Mouse (Mus musculus) CH12.LX (cell line): ENCODE data around the gene Sptbn1. TPM values are rescaled to one million over a fixed set of nuclear protein-coding genes. Genes with fewer than 3 reads are reported as not detected.
A peak's percentile ranks its signal among the peaks of the same experiment; 100 is the strongest.

Source experiments
- DNase-seq: peaks from one replicate; pipeline ENCODE4 v3.0.0-alpha.2; 2013; ENCODE audit errors: extremely low read depth
- H3K27ac ChIP-seq: 2 replicates; pipeline ENCODE4 v1.5.1; 2012; ENCODE audit warnings: low read depth, mild to moderate bottlenecking, control low read depth, moderate library complexity; ENCODE audit not compliant: insufficient read depth
- H3K27me3 ChIP-seq: replicated peaks from 2 replicates; pipeline ENCODE3; 2012; ENCODE audit warnings: inconsistent platforms
- H3K36me3 ChIP-seq, 2 experiments: replicated peaks in 1 of 2; 2 replicates each; pipeline versions ENCODE3 to v1.6.1; 2012; ENCODE audit warnings: inconsistent platforms in 1 of 2, low read length in 1 of 2, mild to moderate bottlenecking in 1 of 2, mixed read lengths in 1 of 2, moderate library complexity in 1 of 2; ENCODE audit not compliant: control insufficient read depth in 1 of 2, insufficient read depth in 1 of 2
- H3K4me1 ChIP-seq, 2 experiments: 2 replicates each; pipeline ENCODE4 v1.6.1; 2012; ENCODE audit warnings: inconsistent platforms in 1 of 2, moderate library complexity in 1 of 2; ENCODE audit not compliant: insufficient read depth in 2 of 2, control insufficient read depth in 1 of 2
- H3K4me2 ChIP-seq: 2 replicates; pipeline ENCODE4 v1.6.1; 2012; ENCODE audit warnings: low read depth, mild to moderate bottlenecking, control low read depth; ENCODE audit not compliant: poor library complexity, insufficient read depth, severe bottlenecking
- H3K4me3 ChIP-seq, 3 experiments: fragments of 150-350 bp in 1 of 3; sonication (generic) in 1 of 3; replicated peaks in 1 of 3; 2 replicates each; pipeline versions ENCODE3 to v1.5.1; 2011 to 2012; ENCODE audit warnings: low read depth in 2 of 3, low read length in 2 of 3, mild to moderate bottlenecking in 2 of 3, moderate library complexity in 2 of 3, control low read depth in 1 of 3, improper control_type of control experiment in 1 of 3, inconsistent platforms in 1 of 3, mixed read lengths in 1 of 3; ENCODE audit not compliant: poor library complexity in 1 of 3
- H3K79me2 ChIP-seq: replicated peaks from 2 replicates; pipeline ENCODE4 v1.6.1; 2012; ENCODE audit warnings: mild to moderate bottlenecking, moderate library complexity; ENCODE audit not compliant: control insufficient read depth, poor library complexity, insufficient read depth, severe bottlenecking; ENCODE audit errors: extremely low read depth
- H3K9ac ChIP-seq: 2 replicates; pipeline ENCODE4 v1.6.1; 2012; ENCODE audit warnings: low read depth, mild to moderate bottlenecking, control low read depth, moderate library complexity; ENCODE audit not compliant: insufficient read depth
- H3K9me3 ChIP-seq: replicated peaks from 2 replicates; pipeline ENCODE3; 2012; ENCODE audit warnings: low read length, inconsistent platforms, mixed read lengths
- BHLHE40 ChIP-seq: IDR thresholded peaks from 2 replicates; pipeline ENCODE4 v1.6.1; 2011; ENCODE audit warnings: mild to moderate bottlenecking, low read depth, low read length, improper control_type of control experiment
- CHD1 ChIP-seq: IDR thresholded peaks from 2 replicates; pipeline ENCODE4 v1.6.1; 2012; ENCODE audit warnings: low read depth, low read length, improper control_type of control experiment, inconsistent platforms
- CHD2 ChIP-seq: IDR thresholded peaks from 2 replicates; pipeline ENCODE4 v1.6.1; 2011; ENCODE audit warnings: low read length, improper control_type of control experiment
- CTCF ChIP-seq, 2 experiments: IDR thresholded peaks in 1 of 2; conservative IDR thresholded peaks in 1 of 2; 2 replicates each; pipeline ENCODE4 v1.5.1; 2011 to 2012; ENCODE audit warnings: low read depth in 2 of 2, low read length in 2 of 2, improper control_type of control experiment in 1 of 2, inconsistent platforms in 1 of 2, mild to moderate bottlenecking in 1 of 2, moderate library complexity in 1 of 2
- E2F4 ChIP-seq: IDR thresholded peaks from 2 replicates; pipeline ENCODE4 v1.6.1; 2011; ENCODE audit warnings: low read depth, low read length, improper control_type of control experiment; ENCODE audit not compliant: insufficient replicate concordance
- ELF1 ChIP-seq: IDR thresholded peaks from 2 replicates; pipeline ENCODE4 v1.6.1; 2014; ENCODE audit warnings: low read depth, mild to moderate bottlenecking, inconsistent platforms, low read length, improper control_type of control experiment
- EP300 ChIP-seq: IDR thresholded peaks from 2 replicates; pipeline ENCODE4 v1.6.1; 2011; ENCODE audit warnings: low read length, improper control_type of control experiment
- GABPA ChIP-seq: IDR thresholded peaks from 2 replicates; pipeline ENCODE4 v1.6.1; 2012; ENCODE audit warnings: low read depth, low read length, improper control_type of control experiment, inconsistent platforms; ENCODE audit not compliant: insufficient replicate concordance
- HCFC1 ChIP-seq: IDR thresholded peaks from 2 replicates; pipeline ENCODE4 v1.6.1; 2012; ENCODE audit warnings: low read depth, mild to moderate bottlenecking, inconsistent platforms, low read length, improper control_type of control experiment
- IRF4 ChIP-seq: IDR thresholded peaks from 2 replicates; pipeline ENCODE4 v1.6.1; 2014; ENCODE audit warnings: low read depth, mild to moderate bottlenecking, inconsistent platforms, low read length, improper control_type of control experiment
- JUN ChIP-seq: IDR thresholded peaks from 2 replicates; pipeline ENCODE4 v1.6.1; 2011; ENCODE audit warnings: low read depth, mild to moderate bottlenecking, low read length, improper control_type of control experiment, moderate library complexity; ENCODE audit not compliant: insufficient read depth
- JUND ChIP-seq: conservative IDR thresholded peaks from 2 replicates; pipeline ENCODE4 v1.6.1; 2011; ENCODE audit warnings: low read depth, low read length, improper control_type of control experiment
- KAT2A ChIP-seq: IDR thresholded peaks from 2 replicates; pipeline ENCODE4 v1.6.1; 2012; ENCODE audit warnings: low read length, improper control_type of control experiment, inconsistent platforms; ENCODE audit not compliant: insufficient replicate concordance
- MAFK ChIP-seq: IDR thresholded peaks from 2 replicates; pipeline ENCODE4 v1.6.1; 2011; ENCODE audit warnings: low read length, improper control_type of control experiment; ENCODE audit not compliant: insufficient replicate concordance
- MAX ChIP-seq: IDR thresholded peaks from 2 replicates; pipeline ENCODE4 v1.6.1; 2011; ENCODE audit warnings: low read length, improper control_type of control experiment
- MEF2A ChIP-seq: IDR thresholded peaks from 2 replicates; pipeline ENCODE4 v1.6.1; 2014; ENCODE audit warnings: low read depth, mild to moderate bottlenecking, inconsistent platforms, low read length, improper control_type of control experiment, borderline replicate concordance
- MXI1 ChIP-seq: IDR thresholded peaks from 2 replicates; pipeline ENCODE4 v1.6.1; 2011; ENCODE audit warnings: mild to moderate bottlenecking, low read depth, low read length, improper control_type of control experiment
- MYC ChIP-seq: IDR thresholded peaks from 2 replicates; pipeline ENCODE4 v1.6.1; 2011; ENCODE audit warnings: low read depth, mild to moderate bottlenecking, improper control_type of control experiment, low read length
- NRF1 ChIP-seq: IDR thresholded peaks from 2 replicates; pipeline ENCODE4 v1.6.1; 2014; ENCODE audit warnings: low read depth, mild to moderate bottlenecking, inconsistent platforms, low read length, improper control_type of control experiment, moderate library complexity
- PAX5 ChIP-seq: IDR thresholded peaks from 2 replicates; pipeline ENCODE4 v1.6.1; 2012; ENCODE audit warnings: low read length, inconsistent platforms, mixed read lengths
- POLR2A ChIP-seq: IDR thresholded peaks from 2 replicates; pipeline ENCODE4 v1.6.1; 2011; ENCODE audit warnings: low read depth, mild to moderate bottlenecking, improper control_type of control experiment, low read length
- POLR2AphosphoS2 ChIP-seq: IDR thresholded peaks from 2 replicates; pipeline ENCODE4 v1.6.1; 2011; ENCODE audit warnings: low read depth, low read length, improper control_type of control experiment
- RAD21 ChIP-seq: IDR thresholded peaks from 2 replicates; pipeline ENCODE4 v1.6.1; 2011; ENCODE audit warnings: low read depth, mild to moderate bottlenecking, low read length, improper control_type of control experiment, moderate library complexity
- SIN3A ChIP-seq: IDR thresholded peaks from 2 replicates; pipeline ENCODE4 v1.6.1; 2012; ENCODE audit warnings: low read length, improper control_type of control experiment, inconsistent platforms
- SMC3 ChIP-seq: IDR thresholded peaks from 2 replicates; pipeline ENCODE4 v1.6.1; 2011; ENCODE audit warnings: low read depth, low read length, improper control_type of control experiment
- TBP ChIP-seq: conservative IDR thresholded peaks from 2 replicates; pipeline ENCODE4 v1.6.1; 2011; ENCODE audit warnings: low read depth, low read length, improper control_type of control experiment
- TCF12 ChIP-seq: IDR thresholded peaks from 2 replicates; pipeline ENCODE4 v1.6.1; 2014; ENCODE audit warnings: low read depth, mild to moderate bottlenecking, inconsistent platforms, low read length, improper control_type of control experiment
- UBTF ChIP-seq: IDR thresholded peaks from 2 replicates; pipeline ENCODE4 v1.6.1; 2012; ENCODE audit warnings: low read depth, mild to moderate bottlenecking, inconsistent platforms, low read length, improper control_type of control experiment, moderate library complexity
- USF2 ChIP-seq: conservative IDR thresholded peaks from 2 replicates; pipeline ENCODE4 v1.6.1; 2011; ENCODE audit warnings: low read depth, low read length, improper control_type of control experiment
- ZKSCAN1 ChIP-seq: IDR thresholded peaks from 2 replicates; pipeline ENCODE4 v1.6.1; 2012; ENCODE audit warnings: low read depth, inconsistent platforms, low read length, improper control_type of control experiment, borderline replicate concordance
- ZMIZ1 ChIP-seq: IDR thresholded peaks from 2 replicates; pipeline ENCODE4 v1.6.1; 2012; ENCODE audit warnings: low read depth, mild to moderate bottlenecking, inconsistent platforms, low read length, improper control_type of control experiment
- ZNF384 ChIP-seq: IDR thresholded peaks from 2 replicates; pipeline ENCODE4 v1.6.1; 2012; ENCODE audit warnings: low read depth, low read length, improper control_type of control experiment, inconsistent platforms
- dilution Hi-C: fragments of 300-500 bp; cut with MboI; formaldehyde crosslinking; loops from 2 replicates; pipeline ENCODE4 v1.14.3; 2020; ENCODE audit warnings: low sequenced_read_pairs; ENCODE audit not compliant: extremely low pct_unique_long_range_greater_than_20kb, extremely low pct_ligation_motif_present
- in situ Hi-C: fragments of 300-500 bp; cut with MboI; formaldehyde crosslinking; loops from 3 replicates; pipeline ENCODE4 v1.14.3; 2019; ENCODE audit warnings: low sequenced_read_pairs, low pct_ligation_motif_present, low pct_unique_long_range_greater_than_20kb, mixed read lengths
- polyA plus RNA-seq: library from polyadenylated mRNA; unstranded; fragments of >175 nt; gene quantifications from 2 replicates; pipeline ENCODE4 v1.2.1, GENCODE M21; 2012; ENCODE audit warnings: low read depth; ENCODE audit not compliant: insufficient read length
- total RNA-seq, 2 experiments: library from RNA; depleted of rRNA; stranded (reverse); fragments of 300-350 nt in 1 of 2; fragments of >200 nt in 1 of 2; gene quantifications; 2 replicates each; pipeline ENCODE4 v1.2.3; 2012 to 2014

Sptbn1 gene
- total and polyA plus RNA-seq, 3 experiments, result 38.2 to 54.7 (median 43.7) TPM

DNA sequence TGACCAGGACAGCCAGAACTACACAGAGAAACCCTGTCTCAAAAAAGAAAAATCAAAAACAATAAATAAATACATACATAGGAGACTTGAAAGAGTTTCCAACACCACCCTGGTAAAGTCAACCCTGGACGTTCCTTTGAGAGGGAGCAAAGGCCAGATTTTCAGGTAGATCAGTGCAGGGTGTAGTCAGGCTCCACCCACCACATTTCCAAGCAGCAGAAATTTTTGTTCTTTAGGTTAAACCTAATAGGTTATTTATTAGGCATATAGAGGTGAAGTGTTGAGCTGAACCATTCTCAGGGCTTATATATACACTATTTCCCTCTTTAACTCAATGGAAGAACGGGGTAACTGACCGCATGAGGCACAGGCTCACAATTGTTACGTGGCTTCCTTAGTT, 77.0 kb downstream of the Sptbn1 start:
- dilution Hi-C loops, result no loop called here

GRCm38 (mm10) chr11:30190119-30190518, 77.9 kb downstream of the Sptbn1 start:
- H3K4me2 ChIP-seq, result peak overlapping the region; percentile 71
- peaks cover 0 to 15% of the 10 kb centered on the region in 2 experiments for H3K36me3 ChIP-seq
- peaks cover 12 to 87% of the 10 kb centered on the region in 2 experiments for H3K4me1 ChIP-seq
- H3K9ac ChIP-seq, result peak overlapping the region; percentile 28
- in situ Hi-C loops, result no loop called here
- H3K9me3 ChIP-seq, result no peaks in the 10 kb centered on the region
- H3K79me2 ChIP-seq, result peaks cover 34% of the 10 kb centered on the region
- peak; percentile 76 for DNase-seq
- no peaks in the 10 kb centered on the region for H3K27me3 ChIP-seq
- dilution Hi-C loops, result no loop called here
- H3K27ac ChIP-seq, result peak overlapping the region; percentile 30; the same call in 1 of the 2 replicates
- TF ChIP-seq TBP (0 out of 2 replicates have a peak, but pooled peaks have one; percentile 22), ZNF384 (no peak), POLR2AphosphoS2 (no peak), KAT2A (no peak), ELF1 (peak; percentile 66), MEF2A (peak; percentile 47; the same call in 1 of the 2 replicates), TCF12 (no peak), MYC (no peak), ZMIZ1 (no peak), JUN (no peak), ZKSCAN1 (no peak), MAX (no peak), CTCF (conservative IDR thresholded peaks at IDR 0.05 in 1 of 2, IDR thresholded peaks at IDR 0.05 in 1 of 2; ENCODE audit: low read depth in 2 of 2, low read length in 2 of 2) (no peak), CHD1 (peak; percentile 86; the same call in 1 of the 2 replicates), HCFC1 (peak; percentile 43), NRF1 (no peak), UBTF (no peak), MAFK (peak; percentile 10; the same call in 1 of the 2 replicates), IRF4 (peak; percentile 56; the same call in 1 of the 2 replicates), USF2 (no peak), GABPA (no peak), MXI1 (no peak), BHLHE40 (0 out of 2 replicates have a peak, but pooled peaks have one; percentile 13), CHD2 (peak; percentile 77), SMC3 (no peak), POLR2A (no peak), JUND (peak; percentile 58; the same call in 1 of the 2 replicates), PAX5 (no peak), SIN3A (no peak), EP300 (peak; percentile 87), RAD21 (no peak), E2F4 (no peak)
- peak overlapping the region in 2 of 3 experiments; percentile 15 for H3K4me3 ChIP-seq

More for the DNA sequence above, 77.0 kb downstream of the Sptbn1 start:
- no peak for DNase-seq
- in situ Hi-C loops, result no loop called here
- peak overlapping the region; percentile 22; the same call in 1 of the 2 replicates for H3K4me2 ChIP-seq
- H3K27me3 ChIP-seq, result no peaks in the 10 kb centered on the region
- no peak overlapping the region for H3K4me3 ChIP-seq
- H3K79me2 ChIP-seq, result peaks cover 40% of the 10 kb centered on the region
- TF ChIP-seq E2F4 (no peak), USF2 (no peak)
- H3K27ac ChIP-seq, result no peak overlapping the region
- peaks cover 12 to 80% of the 10 kb centered on the region in 2 experiments for H3K4me1 ChIP-seq
- no peak overlapping the region for H3K9ac ChIP-seq
- H3K36me3 ChIP-seq, result peaks cover 0 to 10% of the 10 kb centered on the region in 2 experiments
- no peaks in the 10 kb centered on the region for H3K9me3 ChIP-seq
